Mouse (Mus musculus): ENCODE data around the gene Mlkl.
"Not testable (repeated sequence)": the region's sequence is repeated elsewhere in the genome, so short reads cannot be mapped to it uniquely, and the experiment has no call there.

The Mlkl gene

DNA sequence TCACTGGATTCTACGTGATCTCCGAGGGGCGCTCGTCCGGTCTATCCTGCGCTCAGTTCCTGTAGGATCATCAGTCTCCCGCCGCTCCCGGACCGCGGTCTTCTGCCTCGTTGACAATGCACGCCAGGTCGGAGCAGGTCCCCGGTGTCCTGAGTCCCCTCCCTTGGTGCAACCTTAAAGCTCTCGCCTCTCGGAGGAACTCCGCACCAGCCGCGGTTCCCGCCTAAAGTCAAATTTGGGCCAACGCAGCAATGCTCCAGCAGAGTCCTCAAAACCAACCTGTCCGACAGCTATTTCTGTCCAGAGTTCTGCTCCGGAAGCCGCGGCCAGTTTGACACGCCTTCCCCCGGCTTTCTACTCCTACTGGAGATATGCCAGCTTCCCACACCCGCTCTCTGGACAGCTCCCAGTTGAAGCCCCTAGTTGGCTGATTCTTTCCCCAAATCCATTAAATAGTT is at the start of gene Mlkl:
Gene Mlkl, minus strand, starts transcription at position 288 of the 458 bp plus-strand sequence.
- peak; percentile 54 for DNase-seq

DNA sequence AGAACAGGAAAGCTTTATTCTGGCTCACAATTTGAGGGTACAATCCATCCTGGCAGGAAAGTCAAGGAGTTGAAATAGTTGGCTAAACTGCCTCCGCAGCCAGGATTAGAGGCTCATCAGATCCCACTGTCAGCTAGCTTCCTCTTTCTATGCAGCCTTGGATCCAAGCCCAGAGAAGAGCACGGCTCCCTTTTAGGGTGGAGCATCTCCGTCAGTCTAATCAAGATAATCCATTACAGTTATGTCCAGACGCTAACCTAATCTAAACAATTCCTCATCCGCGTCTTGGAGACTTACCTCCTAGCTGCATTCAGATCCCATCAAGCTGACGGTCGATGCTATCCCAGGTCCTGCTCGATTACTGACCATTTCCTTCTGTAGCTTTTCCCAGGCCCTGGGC is 47.9 kb upstream of the Mlkl start:
- no peak for DNase-seq

DNA sequence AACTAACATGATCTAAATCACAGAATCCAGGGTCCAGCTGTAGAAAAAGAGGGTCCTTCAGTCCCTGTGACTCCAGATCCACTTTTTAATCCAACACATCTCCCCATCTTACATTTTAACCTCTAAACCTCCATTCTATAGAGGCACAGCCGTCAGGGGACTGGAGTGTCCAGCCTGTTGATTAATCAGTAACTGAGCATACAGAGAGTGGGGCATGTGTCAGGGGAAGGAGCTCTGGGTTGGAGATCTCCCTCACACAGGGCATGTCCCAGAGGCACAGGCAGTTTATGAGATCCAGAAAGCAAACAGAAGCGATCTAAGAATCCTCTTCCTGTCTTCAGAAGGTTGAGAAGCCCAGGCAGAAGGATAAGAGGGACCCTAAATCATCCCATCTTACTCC is 46.7 kb upstream of the Mlkl start:
- no peak for DNase-seq

DNA sequence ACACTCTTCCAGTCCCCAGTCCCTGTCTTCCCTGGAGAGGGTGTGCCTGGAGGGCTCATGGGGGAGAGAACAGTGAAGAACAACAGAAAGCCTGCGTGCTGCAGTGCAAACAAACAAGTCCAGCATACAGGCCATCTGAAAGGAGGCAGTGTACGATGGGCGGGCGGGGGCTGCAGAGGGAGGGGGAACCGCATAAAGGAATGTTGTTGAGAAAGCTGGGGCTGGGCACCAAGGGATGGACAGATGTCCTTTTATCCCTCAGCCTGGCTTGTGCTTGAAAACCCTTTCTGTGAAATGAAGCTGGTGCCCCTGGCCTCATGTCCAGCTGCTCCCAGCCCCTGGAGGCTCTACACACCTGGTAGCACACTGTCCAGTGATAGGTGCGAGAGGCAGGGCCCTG is 37.2 kb upstream of the Mlkl start:
- DNase-seq, result no peak

DNA sequence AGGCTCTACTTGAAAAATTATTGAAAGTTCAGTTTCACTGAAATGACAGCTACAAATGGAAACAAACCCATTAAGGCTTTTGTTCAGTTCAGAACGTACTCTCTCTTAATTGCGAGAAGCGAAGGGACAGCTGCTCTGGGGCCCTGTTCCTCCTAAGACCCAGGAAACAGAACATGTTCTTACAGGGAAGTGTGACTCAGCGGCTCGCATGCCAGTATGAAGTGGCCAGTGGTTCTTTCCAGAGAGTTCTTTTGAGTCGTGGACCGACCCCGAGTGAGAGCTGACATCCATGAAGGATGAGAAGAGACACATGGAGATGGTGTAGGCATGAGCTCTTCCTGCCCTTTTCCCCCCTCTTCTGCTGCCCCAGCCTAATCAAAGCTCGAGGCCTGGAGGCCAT is 31.7 kb upstream of the Mlkl start:
- DNase-seq, result no peak

DNA sequence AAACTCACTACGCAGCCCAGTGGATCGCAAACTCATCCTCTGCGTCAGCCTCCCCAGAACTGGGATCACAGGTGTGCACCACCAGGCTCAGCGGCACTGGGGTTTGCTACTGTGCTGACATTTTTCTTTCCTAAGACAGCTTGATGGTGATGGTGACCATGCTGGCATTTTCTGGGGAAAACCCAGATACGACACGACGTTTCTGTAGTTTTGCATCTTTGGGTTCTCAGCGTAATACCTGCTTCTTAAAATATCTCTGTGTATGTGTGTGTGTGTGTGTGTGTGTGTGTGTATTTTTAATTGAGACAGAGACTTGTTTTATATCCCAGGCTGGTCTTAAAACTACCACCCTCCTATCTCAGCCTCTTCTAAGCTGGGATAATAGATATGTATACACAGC is 29.4 kb upstream of the Mlkl start:
- no peak for DNase-seq

DNA sequence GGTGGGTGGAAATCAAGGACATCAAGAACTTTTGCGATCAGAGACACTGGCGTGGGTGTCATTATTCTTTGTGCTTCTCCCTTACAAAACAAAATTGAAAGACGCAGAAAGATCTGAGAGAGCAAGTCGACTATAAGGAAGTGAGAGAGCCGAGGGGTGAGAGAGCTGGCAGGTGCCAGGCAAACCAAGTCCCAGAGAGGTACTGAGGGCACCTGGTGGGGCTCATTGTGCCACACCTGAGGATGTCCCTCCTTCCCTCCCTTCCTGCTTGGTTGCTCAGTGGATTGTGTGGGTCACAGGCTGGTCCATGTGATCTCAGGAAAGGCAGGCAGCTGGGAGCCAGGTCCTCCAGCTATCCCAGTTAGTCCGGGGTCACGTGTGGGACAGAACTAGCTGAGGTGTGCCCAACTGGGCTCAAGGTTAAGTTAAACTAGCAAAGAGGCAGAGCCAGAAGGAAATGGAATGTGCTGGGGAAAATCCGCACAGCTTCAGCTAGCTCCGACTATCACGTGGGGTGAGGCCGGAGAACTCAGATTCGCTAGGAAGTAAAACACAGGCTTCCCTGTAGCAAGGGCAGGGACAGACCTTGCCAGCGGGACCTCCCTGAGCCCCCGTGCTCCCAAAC is 28.7 kb upstream of the Mlkl start:
- DNase-seq, result peak; percentile 97

DNA sequence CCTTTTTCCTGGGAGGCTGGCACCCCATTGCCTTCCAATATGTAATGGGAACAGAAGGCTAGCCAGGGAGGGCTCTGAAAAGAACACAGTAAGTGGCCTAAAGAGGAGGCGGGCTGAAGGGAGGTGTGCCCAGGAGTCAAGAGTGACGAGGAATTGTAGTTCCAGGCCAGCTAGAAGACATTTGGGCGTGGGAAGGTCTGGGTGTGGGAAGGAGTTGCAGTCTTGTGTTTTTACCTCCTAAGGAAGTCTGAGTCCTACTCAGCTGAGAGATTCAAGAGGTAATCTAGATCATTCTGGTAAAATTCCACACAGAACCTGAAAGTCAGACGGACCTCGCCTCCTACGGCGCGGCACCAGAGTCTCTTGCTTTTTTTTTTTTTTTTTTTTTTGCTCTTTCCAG is 25.5 kb upstream of the Mlkl start:
- no peak for DNase-seq

DNA sequence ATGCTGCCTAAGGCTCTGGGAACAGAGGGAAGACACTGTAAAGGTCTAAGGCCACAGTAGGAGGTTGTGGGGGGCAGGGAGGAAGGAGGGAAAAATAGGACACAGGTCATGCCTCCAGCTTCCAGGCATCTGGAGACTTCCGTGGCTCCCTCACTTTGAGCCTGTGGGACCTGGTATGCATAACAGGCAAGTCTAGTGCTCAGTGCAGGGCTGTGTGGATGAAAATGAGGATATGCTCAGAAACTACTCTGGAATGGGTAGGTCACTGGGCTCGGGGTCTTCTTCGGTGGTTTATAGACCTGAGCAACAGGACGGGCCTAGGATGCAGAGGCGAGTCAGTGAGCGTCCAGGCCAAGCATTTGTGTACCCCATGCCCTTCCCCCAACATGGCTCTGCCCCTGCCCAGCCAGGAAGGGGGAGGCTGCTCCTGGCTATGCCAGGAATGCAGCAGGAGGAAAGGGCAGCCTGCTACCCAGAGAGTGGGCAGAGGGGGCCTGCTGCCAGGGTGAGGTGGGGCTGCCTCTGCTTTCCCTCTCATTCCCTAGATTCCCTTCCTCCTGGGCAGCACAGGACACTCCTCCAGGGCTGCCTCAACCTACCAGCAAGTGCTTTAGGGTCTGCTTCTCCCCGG is 22.7 kb upstream of the Mlkl start:
- peak; percentile 57 for DNase-seq

DNA sequence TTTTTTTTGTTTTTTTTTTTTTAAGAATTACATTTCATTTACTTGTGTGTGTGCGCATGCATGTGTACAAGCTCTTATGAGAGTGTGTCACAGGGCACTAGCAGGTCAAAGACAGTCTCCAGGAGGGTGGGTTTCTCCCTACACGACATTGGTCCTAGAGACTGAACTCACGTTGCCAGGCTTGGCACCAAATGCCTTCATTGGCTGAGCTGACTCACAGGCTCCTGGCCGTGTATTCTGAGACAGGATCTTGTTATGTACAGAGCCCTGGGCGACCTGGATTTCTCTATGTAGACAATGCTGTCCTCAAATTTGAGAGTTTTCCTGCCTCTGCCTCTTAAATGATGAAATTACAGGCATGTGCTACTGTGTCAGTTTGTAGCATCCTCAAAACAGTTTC is 22.0 kb upstream of the Mlkl start:
- no peak for DNase-seq

DNA sequence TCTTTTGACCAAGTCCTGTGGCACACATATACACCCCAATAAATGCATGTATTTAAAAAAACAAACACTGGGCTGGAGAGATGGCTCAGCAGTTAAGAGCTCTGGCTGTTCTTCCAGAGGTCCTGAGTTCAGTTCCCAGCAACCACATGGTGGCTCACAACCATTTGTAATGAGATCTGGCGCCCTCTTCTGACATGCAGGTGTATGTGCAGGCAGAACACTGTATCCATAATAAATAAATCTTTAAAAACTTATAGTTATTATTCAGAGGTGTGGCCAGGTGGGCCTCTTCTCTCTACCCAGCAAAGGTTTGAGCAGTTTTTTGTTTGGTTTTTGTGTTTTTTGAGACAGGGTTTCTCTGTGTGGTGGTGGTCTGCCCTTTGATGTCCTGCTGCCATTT is 20.9 kb upstream of the Mlkl start:
- DNase-seq, result no peak

DNA sequence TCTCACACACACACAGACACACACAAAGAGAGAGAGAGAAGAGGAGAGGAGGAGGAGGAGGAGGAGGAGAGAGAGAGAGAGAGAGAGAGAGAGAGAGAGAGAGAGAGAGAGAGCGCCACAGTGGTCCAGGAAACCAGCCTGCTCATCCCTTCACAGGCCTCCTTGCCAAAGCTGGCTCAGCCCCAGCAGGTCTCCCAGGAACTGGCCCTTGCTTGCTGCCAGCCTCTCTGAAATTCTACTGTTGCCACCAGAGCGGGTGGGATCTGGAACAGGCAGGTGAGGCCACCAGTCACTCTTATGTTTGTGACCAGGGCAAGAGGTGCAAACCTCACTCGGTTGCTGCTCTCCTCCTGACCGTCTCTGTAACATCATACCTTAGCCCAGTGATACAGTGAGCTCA is 19.5 kb upstream of the Mlkl start:
- no peak for DNase-seq

DNA sequence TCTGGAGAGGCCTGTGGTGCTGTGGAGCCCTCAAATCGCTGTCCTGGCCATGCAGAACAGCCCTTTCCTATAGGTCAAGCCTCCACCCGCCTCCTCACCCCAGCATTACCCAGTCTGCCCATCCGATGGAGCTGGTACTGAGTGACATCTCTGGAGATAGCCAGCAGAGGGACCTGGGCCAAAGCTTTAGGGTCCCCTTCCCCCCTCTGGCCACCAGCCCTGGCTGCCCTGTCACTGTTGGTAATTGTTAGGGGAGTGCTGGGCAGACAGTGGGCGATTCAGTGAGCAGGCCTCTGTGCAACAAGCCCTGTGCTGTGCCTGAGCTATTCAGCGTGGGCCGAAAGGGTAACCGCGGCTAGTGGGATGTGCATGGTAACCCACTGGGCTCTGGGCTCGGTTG is 15.5 kb upstream of the Mlkl start:
- DNase-seq, result no peak

DNA sequence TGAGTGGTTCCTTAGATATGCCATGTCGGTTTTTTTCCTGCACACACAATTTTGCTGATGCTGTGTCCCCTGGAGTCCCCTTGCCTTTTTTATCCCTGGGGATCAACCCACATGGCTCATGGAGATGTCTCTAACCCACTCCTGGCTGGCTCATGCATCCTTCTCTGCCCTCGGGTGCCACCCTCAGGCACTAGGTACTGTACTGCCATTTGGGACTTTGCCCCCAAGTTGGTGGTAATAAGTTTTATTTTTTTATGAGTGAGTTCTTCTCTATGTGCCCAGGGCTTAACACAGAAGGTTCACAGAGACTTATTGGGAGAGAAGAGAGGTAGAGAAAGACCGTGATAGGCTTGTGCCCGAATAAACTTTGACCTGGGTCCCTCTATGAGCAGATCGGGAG is 14.3 kb upstream of the Mlkl start:
- no peak for DNase-seq

DNA sequence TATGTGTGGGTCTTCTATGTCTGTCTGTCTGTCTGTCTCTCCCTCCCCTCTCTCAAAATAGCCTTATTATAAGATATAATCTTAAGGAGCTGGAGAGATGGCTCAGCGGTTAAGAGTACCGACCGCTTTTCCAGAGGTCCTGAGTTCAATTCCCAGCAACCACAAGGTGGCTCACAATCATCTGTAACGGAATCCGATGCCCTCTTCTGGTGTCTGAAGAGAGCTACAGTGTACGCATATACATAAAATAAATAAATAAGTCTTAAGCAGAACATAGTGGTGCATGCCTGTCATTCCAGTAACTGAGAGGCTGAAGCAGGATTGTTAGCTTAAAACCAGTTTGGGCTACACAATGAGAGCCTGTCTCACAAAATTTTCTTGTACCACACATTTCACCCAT is 12.6 kb upstream of the Mlkl start:
- DNase-seq, result no peak

DNA sequence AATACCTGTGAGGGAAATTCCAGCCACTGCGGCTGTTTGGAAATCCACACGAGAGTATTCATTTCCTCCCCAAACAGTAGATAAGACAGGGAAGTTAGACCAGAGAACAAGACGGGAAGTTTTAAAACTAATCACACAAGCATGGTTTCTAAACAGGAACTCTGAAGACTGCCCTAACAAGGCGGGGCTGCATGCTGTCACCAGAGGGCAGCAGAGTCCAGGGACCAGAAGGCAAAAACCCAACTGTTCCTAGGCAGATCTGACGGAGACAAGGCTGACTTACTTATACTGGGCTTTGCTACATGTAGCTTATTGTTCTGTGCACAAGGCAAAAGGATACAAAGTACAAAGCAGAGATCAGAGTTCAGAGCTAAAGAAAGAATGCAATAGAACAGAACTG is 5.2 kb upstream of the Mlkl start:
- DNase-seq, result peak; percentile 74

DNA sequence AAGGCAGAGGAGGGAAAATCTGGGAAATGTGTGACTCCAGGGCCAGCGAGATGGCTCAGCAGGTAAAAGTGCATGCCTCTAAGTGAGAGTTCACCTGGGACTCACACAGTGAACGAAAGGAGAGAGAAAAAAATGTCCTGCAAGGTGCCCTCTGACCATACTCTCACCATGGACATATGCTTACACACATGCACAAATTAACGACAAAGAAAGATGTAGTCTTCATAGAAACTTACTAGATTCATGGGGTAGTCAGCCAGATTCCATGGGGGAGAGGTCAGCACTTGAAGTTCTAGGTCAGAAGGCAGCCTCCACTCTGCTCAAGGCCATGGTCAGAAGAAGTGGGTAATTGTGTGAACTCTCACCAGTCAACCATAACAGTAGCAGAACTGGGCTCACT is 2.2 kb upstream of the Mlkl start:
- DNase-seq, result no peak

DNA sequence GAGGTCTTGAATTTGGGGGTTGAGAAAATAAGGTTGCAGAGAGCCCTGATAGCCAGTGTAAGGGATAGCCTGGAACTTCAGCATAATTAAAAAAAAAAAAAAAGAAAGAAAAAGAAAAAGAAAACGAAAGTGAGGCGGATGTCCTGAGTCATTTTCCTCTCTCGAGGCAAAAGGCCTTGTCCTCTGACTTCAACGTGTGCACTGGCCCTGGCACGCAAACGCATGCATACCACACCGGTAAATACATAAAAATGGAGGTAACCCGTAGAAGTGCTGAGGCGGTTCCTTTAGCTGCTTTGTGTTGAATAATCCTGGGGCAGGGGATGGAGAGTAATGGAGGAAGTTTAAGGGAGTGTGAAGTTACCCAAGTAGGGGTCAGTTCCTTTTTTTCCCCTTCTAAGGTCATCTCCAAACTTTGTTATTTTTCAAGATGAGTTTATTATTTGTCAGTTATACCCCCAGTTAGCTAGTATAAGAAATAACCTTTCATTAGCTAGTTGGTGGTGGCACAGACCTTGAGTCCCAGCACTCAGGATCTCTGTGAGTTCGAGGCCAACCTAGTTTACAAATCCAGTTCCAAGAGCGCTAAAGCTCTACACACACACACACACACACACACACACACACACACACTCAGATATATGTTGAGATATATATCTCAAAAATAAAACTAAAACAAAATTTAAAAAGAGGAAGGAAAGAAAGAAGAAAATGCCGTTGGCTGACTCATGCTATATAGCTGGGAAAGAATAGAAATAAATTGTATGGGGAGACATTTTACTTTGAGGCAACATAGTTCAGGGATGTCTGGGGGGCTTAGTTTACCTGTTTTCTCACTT is 612 bp upstream of the Mlkl start:
- DNase-seq, result no peak

DNA sequence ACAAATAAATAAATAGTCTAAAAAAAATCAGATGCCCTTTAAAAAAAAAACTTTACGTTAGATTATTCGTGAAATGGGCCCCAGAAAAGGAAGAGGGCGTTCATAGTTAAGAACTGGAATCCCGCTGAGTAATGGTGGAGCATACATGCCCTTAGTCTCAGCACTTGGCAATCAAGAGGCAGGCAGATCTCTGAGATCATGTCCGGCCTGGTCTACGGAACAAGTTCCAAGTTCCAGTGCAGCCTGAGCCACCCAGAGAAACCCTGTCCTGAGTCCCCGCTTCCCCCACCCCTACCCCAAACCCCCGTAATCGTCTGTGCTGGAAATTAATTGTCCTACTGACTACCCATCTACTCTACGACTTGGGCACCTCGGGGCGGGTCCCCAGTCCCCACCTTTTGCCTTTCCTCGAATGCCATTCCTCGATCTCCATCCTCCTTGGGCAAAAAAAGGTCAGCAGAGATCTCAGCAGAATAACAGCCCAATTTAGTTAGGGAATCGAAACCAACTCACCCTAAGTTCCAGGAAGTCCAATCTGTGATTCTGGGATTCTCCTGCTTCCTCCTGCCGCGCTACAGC is 577 bp downstream of the Mlkl start:
- DNase-seq, result no peak

DNA sequence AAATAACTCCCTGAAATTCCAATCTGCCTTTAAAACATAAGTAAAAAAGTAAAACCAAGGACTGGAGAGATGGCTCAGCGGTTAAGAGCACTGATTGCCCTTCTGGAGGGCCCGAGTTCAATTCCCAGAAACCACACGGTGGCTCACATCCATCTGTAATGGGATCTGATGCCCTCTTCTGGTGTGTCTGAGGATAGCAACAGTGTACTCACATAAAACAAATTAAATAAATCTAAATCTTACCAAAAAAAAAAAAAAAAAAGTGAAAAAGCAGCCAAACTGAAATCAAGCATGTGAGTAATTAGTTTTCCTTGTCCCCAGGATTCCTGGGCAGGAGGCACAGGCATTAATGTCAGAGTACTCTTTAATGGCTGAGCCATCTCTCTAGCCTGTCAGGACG is 1.3 kb downstream of the Mlkl start:
- DNase-seq, result no peak

DNA sequence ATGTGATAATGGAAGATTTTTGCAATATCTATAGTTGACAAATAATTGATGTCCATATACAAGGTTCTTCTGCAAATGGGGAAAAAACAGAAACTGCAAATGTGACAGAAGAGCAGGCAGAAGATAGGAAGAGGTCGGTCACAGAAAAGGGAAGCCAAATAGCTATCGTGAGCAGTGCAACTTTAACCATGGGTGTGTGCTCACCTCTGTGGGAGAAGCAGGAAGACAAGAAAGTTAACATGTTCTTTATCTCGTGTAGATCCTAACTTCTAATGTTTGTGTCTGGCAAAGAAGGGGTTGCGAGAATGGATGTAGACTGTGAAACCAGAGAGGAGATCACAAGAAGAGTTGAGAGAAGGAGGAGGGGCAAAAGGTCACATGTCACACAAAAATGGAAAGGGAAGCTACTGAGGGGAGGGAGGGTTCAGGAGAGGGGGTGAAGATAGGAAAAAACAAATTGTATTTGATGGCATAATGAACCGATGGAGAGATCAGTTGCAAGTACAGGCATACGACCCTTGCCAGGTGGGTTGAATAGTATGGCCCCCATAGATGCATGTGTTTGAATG is 12.7 kb downstream of the Mlkl start:
- no peak for DNase-seq

DNA sequence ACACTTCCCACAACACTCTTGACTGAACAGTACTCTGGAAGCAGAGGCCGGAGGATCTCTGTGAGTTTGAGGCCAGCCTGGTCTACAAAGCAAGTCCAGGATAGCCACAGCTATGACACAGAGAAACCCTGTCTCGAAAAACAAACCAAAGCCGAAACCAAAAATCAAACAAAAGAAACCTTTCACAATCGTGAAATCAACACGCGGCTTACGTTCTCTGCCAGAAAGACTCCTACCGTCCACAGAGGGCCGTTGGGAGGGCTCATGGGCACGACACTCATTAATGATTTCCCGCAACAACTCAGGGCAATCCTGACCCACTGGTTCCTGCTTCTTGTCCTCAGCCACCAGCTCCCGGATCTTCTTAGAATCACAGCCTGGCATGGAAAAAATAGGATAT is 23.2 kb downstream of the Mlkl start:
- no peak for DNase-seq

DNA sequence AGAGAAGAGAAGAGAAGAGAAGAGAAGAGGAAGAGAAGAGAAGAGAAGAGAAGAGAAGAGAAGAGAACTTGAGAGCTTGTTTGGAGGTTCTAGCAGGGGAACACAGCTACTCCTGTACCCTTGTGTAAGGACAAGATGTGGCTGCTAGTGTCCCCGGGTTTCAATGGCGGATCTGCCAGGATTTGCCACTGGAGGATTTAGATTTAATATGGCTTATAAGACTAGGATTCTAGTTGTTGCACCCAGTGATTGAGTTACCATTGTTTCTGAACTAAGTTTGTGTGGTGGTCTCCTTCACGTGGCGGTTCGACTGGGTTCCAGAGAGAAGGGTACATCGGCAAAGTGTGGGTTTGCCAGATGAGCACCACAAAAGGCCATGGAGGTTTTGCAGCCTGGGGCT is 24.0 kb downstream of the Mlkl start:
- not testable (repeated sequence) for DNase-seq

DNA sequence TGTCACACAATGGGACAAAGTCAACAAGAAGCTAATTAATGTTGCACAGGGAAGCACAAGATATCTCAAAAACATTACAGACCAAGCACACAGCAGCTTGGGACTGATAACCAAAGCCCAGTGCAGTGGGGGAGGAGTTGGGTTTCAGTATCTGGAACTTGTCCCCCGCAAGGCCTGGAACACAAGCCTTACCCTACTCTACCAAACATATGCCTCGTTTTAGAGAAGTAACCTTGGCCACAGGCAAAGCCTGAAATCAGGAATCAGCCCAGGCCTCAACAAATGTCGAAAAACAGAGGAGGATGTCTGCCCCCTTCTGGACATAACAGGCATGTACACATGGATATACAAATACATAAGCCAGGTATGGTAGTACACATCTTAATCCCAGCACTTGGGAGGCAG is 25.2 kb downstream of the Mlkl start:
- no peak for DNase-seq

Measured in kidney, adult 11 months (tissue).